Mouse (Mus musculus): Measurements from ENCODE around the gene Entr1.

The Entr1 gene

GRCm38 (mm10) chr2:26389154-26389690 lies at the start of gene Entr1, which contains the start of gene Pmpca:
Gene Entr1 (minus strand): TSS chr2:26389316.
Gene Pmpca (plus strand): TSS chr2:26389339.
- DNase-seq (ENCODE audit: low spot score) = peak; percentile 81

DNA sequence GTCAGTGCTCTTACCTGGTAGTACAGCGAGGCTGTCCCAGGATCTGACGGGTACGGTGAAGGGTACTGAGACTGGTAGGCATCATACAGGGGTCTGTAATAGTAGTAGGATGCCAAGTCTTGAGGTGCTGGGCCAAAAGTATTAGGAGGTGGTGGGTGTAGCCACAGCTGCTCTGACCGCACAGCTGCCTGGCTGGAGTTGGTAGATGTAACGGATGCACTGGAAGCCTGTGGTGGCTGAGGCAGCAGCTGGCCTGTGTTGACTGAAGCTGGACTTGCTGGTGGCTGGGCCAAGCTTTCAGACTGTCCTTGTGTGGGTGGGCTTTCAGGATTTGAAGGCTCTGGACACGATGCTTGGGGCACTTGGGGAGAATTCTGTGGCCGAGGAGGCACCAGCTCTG lies 49.3 kb upstream of the Entr1 start:
- no peak for DNase-seq (ENCODE audit: low spot score)

DNA sequence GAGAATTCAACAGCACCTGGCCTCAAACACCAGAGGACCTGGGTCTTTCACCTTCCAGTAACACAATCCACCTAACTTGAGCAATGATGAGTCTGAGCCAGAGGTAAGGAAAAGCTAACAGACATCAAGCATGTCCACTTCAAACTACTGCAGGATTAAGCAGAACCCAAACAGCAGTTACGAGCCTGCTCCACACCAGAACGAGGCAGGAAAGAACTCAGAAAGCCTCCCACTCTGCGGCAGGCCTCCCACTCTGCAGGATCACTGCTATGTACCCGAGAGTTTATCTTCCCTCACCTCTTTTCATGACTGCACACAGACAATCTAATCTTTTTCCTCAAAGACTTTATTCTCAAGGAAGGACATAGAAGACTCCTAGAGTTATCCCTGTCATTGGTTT lies 48.1 kb upstream of the Entr1 start:
- no peak for DNase-seq (ENCODE audit: low spot score)

- no peak for DNase-seq (ENCODE audit: low spot score)
These were observed 45.9 kb upstream of the Entr1 start for GRCm38 (mm10) chr2:26434791-26435572.

DNA sequence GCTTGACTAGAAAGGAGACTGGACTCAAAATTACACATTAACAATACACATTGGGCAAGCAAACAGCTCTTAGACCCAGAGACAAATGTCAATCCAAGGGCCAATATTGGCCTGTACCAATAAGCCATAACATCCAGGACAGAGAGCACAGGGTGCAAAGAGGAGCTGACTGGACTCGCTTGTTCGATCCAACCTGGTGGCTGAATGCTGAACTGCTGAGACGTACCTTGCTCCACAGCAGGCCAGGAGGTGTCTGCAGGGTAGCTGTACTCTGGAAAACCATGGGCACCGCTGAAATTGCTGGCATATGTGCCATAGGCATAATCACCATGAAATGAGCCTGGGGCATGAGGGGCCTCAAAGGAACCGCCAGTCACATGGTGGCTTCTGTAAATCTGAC lies 40.7 kb upstream of the Entr1 start:
- DNase-seq (ENCODE audit: low spot score) = no peak

- no peak for DNase-seq (ENCODE audit: low spot score)
These were observed 35.4 kb upstream of the Entr1 start for GRCm38 (mm10) chr2:26424541-26424940.

- DNase-seq (ENCODE audit: low spot score) = no peak
These were observed 34.0 kb upstream of the Entr1 start for GRCm38 (mm10) chr2:26423086-26423485.

DNA sequence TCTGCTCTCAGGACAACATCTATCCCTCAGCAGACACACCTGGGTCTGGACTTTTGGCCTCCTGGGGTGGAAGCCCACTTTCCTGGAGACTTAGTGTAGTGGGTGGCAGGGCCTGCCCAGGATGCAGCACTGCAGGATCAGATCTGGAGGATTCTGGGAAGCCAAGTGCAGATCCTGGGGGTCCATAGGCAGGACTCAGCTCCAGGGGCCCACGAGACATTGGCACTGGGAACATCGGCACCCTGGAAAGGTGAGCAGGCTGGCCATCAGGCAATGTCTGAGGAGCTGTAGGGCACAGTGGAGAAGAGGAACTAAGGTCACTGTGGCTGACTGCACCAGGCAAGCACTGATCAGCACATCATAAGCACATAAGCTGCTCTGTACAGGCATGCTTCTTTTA lies 32.9 kb upstream of the Entr1 start:
- no peak for DNase-seq (ENCODE audit: low spot score)

DNA sequence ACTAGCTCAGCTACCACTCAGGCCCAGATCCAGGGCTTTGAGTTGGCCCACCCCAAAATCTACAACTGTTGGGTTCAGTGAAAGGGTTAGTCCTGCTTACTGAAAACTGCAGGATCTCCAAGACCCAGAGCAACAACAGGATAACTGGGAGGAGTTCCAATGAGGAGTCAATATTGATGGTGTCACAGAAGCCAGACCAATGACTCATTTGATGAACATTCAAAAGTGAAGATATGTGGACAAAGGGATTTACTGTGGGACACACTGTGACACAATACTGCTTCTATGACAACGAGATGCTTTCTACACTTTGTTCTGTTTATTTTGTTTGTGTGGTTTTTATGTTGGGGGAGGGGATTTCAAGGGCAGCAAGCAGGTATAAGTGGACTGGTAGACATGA lies 29.0 kb upstream of the Entr1 start:
- DNase-seq (ENCODE audit: low spot score) = no peak

DNA sequence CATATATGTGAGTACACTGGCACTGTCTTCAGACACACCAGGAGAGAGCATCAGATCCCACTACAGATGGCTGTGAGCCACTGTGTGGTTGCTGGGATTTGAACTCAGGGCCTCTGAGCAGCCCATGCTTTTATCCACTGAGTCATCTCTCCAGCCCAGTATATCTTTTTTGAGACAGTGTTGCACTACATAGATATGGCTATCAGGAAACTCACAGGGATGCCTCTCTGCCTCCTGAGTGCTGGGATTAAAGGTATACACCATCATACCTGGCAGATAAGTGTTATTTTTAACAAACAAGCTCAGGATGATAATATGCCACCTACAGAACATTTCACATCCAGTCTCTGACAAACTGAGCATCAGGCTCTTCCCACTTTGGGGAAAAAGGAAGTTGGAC lies 27.9 kb upstream of the Entr1 start:
- DNase-seq (ENCODE audit: low spot score) = no peak

GRCm38 (mm10) chr2:26410931-26411411 lies 21.9 kb upstream of the Entr1 start:
- no peak for DNase-seq (ENCODE audit: low spot score)

GRCm38 (mm10) chr2:26410091-26410490 lies 21.0 kb upstream of the Entr1 start:
- DNase-seq (ENCODE audit: low spot score) = no peak

DNA sequence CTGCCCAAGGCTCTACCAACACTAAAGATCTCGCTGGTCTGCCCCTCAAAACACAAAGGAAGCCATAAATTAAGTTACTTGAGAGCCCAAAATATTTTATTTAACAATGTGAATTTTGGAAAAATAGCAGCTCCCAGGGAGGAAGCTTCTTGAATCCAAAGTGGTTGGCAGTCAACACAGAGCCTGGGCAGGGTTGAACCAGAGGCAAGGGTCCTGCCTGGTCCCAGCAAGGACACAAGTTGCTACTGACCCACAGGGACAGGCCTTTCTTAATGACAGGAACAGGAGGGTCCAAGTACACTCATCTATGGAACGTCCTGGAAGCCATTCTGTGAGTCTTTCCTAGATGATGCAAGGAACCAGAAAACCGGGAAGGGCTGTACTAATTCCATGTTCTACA lies 20.2 kb upstream of the Entr1 start:
- no peak for DNase-seq (ENCODE audit: low spot score)

GRCm38 (mm10) chr2:26408515-26409356 lies 19.6 kb upstream of the Entr1 start, which contains the start of gene Inpp5e:
Gene Inpp5e (minus strand): TSS chr2:26409203.
- peak; percentile 98 for DNase-seq (ENCODE audit: low spot score)

DNA sequence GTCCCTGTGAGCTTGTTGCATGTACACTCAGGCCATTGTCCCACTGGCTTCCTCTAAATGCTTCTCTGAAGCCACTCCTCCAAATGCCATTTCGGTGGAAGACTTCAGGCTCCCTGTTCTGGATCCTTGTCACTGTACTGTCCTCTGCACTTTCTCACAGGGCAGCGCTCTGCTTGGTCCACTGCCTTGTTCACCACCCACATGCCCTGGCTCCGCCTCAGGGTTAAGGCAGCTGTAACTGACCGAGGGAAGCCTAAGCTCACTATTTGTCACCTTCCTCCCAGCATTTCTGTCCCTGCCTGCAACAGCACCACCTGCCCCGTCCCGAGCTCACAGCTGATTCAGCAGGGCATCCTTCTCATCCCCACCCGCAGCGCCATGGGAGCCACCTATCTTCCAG lies 14.2 kb upstream of the Entr1 start:
- DNase-seq (ENCODE audit: low spot score) = no peak

- no peak for DNase-seq (ENCODE audit: low spot score)
These were observed 13.1 kb upstream of the Entr1 start for GRCm38 (mm10) chr2:26402265-26402664.

GRCm38 (mm10) chr2:26401023-26401422 lies 11.9 kb upstream of the Entr1 start:
- DNase-seq (ENCODE audit: low spot score) = no peak

DNA sequence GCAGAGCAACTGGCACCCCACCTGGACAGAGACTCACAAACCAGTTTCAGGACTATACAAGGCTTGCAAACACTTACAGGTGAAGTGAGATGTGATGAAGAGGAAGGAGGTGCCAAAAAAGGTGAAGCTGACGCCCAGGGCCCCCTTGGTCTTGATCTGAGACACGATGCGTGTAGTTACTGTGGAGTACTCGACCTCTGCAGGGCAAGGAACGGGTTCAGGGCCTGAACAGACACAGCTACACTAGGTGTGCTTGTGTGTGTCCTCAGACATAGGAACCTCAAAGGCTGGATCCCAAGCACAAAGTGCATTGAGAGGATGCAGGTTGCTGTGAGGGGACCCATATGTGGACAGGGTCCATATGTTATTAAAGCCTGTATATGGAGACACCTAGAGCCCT lies 11.2 kb upstream of the Entr1 start:
- DNase-seq (ENCODE audit: low spot score) = no peak

GRCm38 (mm10) chr2:26399647-26400046 lies 10.5 kb upstream of the Entr1 start:
- DNase-seq (ENCODE audit: low spot score) = no peak

- DNase-seq (ENCODE audit: low spot score) = no peak
These were observed 9.9 kb upstream of the Entr1 start for GRCm38 (mm10) chr2:26398978-26399377.

- DNase-seq (ENCODE audit: low spot score) = no peak
These were observed 2.5 kb upstream of the Entr1 start for GRCm38 (mm10) chr2:26391617-26392016.

GRCm38 (mm10) chr2:26390954-26391353 lies 1.8 kb upstream of the Entr1 start:
- DNase-seq (ENCODE audit: low spot score) = no peak

GRCm38 (mm10) chr2:26388682-26389153 lies 398 bp downstream of the Entr1 start:
- no peak for DNase-seq (ENCODE audit: low spot score)
